Mouse (Mus musculus) ZHBTc4 (cell line): ENCODE measurements around the gene Kirrel.

Experiments
- DNase-seq: peaks from one replicate; pipeline ENCODE4 v3.0.0-alpha.2; 2011; ENCODE audit warnings: low read depth, low spot score

The Kirrel gene

GRCm38 (mm10) chr3:87174096-87174768, at the start of gene Kirrel:
Kirrel (minus strand) TSS chr3:87174747.
- DNase-seq = peak; percentile 91

- DNase-seq = no peak
Measured at GRCm38 (mm10) chr3:87223636-87224035, 49.1 kb upstream of the Kirrel start.

GRCm38 (mm10) chr3:87222346-87222745, 47.8 kb upstream of the Kirrel start:
- no peak for DNase-seq

GRCm38 (mm10) chr3:87215176-87215575, 40.6 kb upstream of the Kirrel start:
- DNase-seq = no peak

- peak; percentile 39 for DNase-seq
Measured at GRCm38 (mm10) chr3:87214221-87214864, 39.8 kb upstream of the Kirrel start.

- DNase-seq = no peak
Measured at GRCm38 (mm10) chr3:87206336-87207075, 32.0 kb upstream of the Kirrel start.

GRCm38 (mm10) chr3:87196637-87197036, 22.1 kb upstream of the Kirrel start:
- DNase-seq = no peak

GRCm38 (mm10) chr3:87195041-87195440, 20.5 kb upstream of the Kirrel start:
- peak; percentile 40 for DNase-seq

GRCm38 (mm10) chr3:87194591-87194990, 20.0 kb upstream of the Kirrel start:
- peak; percentile 80 for DNase-seq

GRCm38 (mm10) chr3:87193756-87194155, 19.2 kb upstream of the Kirrel start:
- peak; percentile 94 for DNase-seq

- DNase-seq = peak; percentile 79
Measured at GRCm38 (mm10) chr3:87193352-87193751, 18.8 kb upstream of the Kirrel start.

- no peak for DNase-seq
Measured at GRCm38 (mm10) chr3:87176687-87177086, 2.1 kb upstream of the Kirrel start.

- peak; percentile 62 for DNase-seq
Measured at GRCm38 (mm10) chr3:87175438-87175815, 880 bp upstream of the Kirrel start.

- no peak for DNase-seq
Measured at GRCm38 (mm10) chr3:87174769-87175437, 356 bp upstream of the Kirrel start.

GRCm38 (mm10) chr3:87173486-87174085, 961 bp downstream of the Kirrel start:
- DNase-seq = no peak

- no peak for DNase-seq
Measured at GRCm38 (mm10) chr3:87173103-87173444, 1.5 kb downstream of the Kirrel start.

- peak; percentile 63 for DNase-seq
Measured at GRCm38 (mm10) chr3:87172351-87173102, 2.0 kb downstream of the Kirrel start.

GRCm38 (mm10) chr3:87171201-87172100, 3.1 kb downstream of the Kirrel start:
- DNase-seq = no peak

GRCm38 (mm10) chr3:87169402-87170015, 5.0 kb downstream of the Kirrel start:
- no peak for DNase-seq

- DNase-seq = no peak
Measured at GRCm38 (mm10) chr3:87168756-87169155, 5.8 kb downstream of the Kirrel start.
